Mouse (Mus musculus) MEL (cell line): Measurements from ENCODE around the gene Slc2a13. TPM values are rescaled to one million over a fixed set of nuclear protein-coding genes. Genes with fewer than 3 reads are reported as not detected.

Experiments used
- DNase-seq: peaks from one replicate; pipeline ENCODE4 v3.0.0; 2011; ENCODE audit warnings: low read depth, low spot score
- H3K27ac ChIP-seq: 2 replicates; pipeline ENCODE4 v1.5.1; 2012; ENCODE audit warnings: low read depth, mild to moderate bottlenecking, control low read depth, low read length, moderate library complexity; ENCODE audit not compliant: control insufficient read depth
- H3K27me3 ChIP-seq, 2 experiments: fragments of 150-350 bp in 1 of 2; sonication (generic) in 1 of 2; 2 replicates each; pipeline ENCODE4 v1.6.1; 2012; ENCODE audit warnings: low read length in 2 of 2, mild to moderate bottlenecking in 2 of 2, improper control_type of control experiment in 1 of 2, moderate library complexity in 1 of 2; ENCODE audit not compliant: insufficient read depth in 2 of 2, control insufficient read depth in 1 of 2
- H3K36me3 ChIP-seq, 2 experiments: 2 replicates each; pipeline ENCODE4 v1.6.1; 2012 to 2014; ENCODE audit warnings: low read length in 2 of 2, improper control_type of control experiment in 1 of 2, inconsistent platforms in 1 of 2, mild to moderate bottlenecking in 1 of 2; ENCODE audit not compliant: insufficient read depth in 2 of 2, control insufficient read depth in 1 of 2
- H3K4me1 ChIP-seq, 2 experiments: fragments of 150-350 bp in 1 of 2; sonication (generic) in 1 of 2; 2 replicates each; pipeline ENCODE4 v1.6.1; 2012; ENCODE audit warnings: low read length in 2 of 2, improper control_type of control experiment in 1 of 2, mild to moderate bottlenecking in 1 of 2; ENCODE audit not compliant: insufficient read depth in 2 of 2, control insufficient read depth in 1 of 2
- H3K4me3 ChIP-seq, 2 experiments: fragments of 150-350 bp in 1 of 2; sonication (generic) in 1 of 2; 2 replicates each; pipeline ENCODE4 v1.5.1; 2012; ENCODE audit warnings: low read depth in 2 of 2, low read length in 2 of 2, mild to moderate bottlenecking in 2 of 2, moderate library complexity in 2 of 2, control low read depth in 1 of 2, improper control_type of control experiment in 1 of 2; ENCODE audit not compliant: control insufficient read depth in 1 of 2, insufficient read depth in 1 of 2
- H3K79me2 ChIP-seq: 2 replicates; pipeline ENCODE4 v1.6.1; 2012; ENCODE audit warnings: mild to moderate bottlenecking, low read length, moderate library complexity; ENCODE audit not compliant: control insufficient read depth, poor library complexity, insufficient read depth
- H3K9ac ChIP-seq: 2 replicates; pipeline ENCODE4 v1.6.1; 2012; ENCODE audit warnings: low read depth, mild to moderate bottlenecking, control low read depth, low read length, moderate library complexity; ENCODE audit not compliant: control insufficient read depth, poor library complexity, severe bottlenecking
- H3K9me3 ChIP-seq: fragments of 150-350 bp; sonication (generic); replicated peaks from 2 replicates; pipeline ENCODE4 v1.6.1; 2012; ENCODE audit warnings: mild to moderate bottlenecking, low read length, improper control_type of control experiment, moderate library complexity; ENCODE audit not compliant: insufficient read depth
- CTCF ChIP-seq, 3 experiments: IDR thresholded peaks in 2 of 3; conservative IDR thresholded peaks in 1 of 3; 2 replicates each; pipeline ENCODE4 v1.5.1; 2011 to 2012; ENCODE audit warnings: low read length in 3 of 3, low read depth in 2 of 3, mild to moderate bottlenecking in 2 of 3, improper control_type of control experiment in 1 of 3, inconsistent platforms in 1 of 3, mixed read lengths in 1 of 3, moderate library complexity in 1 of 3; ENCODE audit not compliant: control insufficient read depth in 1 of 3, insufficient read depth in 1 of 3, poor library complexity in 1 of 3, severe bottlenecking in 1 of 3
- E2F4 ChIP-seq: IDR thresholded peaks from 2 replicates; pipeline ENCODE4 v1.6.1; 2011; ENCODE audit warnings: low read depth, low read length, improper control_type of control experiment, borderline replicate concordance
- KAT2A ChIP-seq: conservative IDR thresholded peaks from 2 replicates; pipeline ENCODE4 v1.6.1; 2012; ENCODE audit warnings: low read depth, low read length, improper control_type of control experiment, inconsistent platforms
- MAZ ChIP-seq: IDR thresholded peaks from 2 replicates; pipeline ENCODE4 v1.6.1; 2012; ENCODE audit warnings: low read depth, mild to moderate bottlenecking, inconsistent platforms, low read length, improper control_type of control experiment
- MXI1 ChIP-seq: IDR thresholded peaks from 2 replicates; pipeline ENCODE4 v1.6.1; 2011; ENCODE audit warnings: mild to moderate bottlenecking, low read depth, low read length, improper control_type of control experiment
- RAD21 ChIP-seq: IDR thresholded peaks from 2 replicates; pipeline ENCODE4 v1.6.1; 2011; ENCODE audit warnings: mild to moderate bottlenecking, low read depth, low read length, improper control_type of control experiment
- RCOR1 ChIP-seq: IDR thresholded peaks from 2 replicates; pipeline ENCODE4 v1.6.1; 2012; ENCODE audit warnings: low read depth, mild to moderate bottlenecking, inconsistent platforms, low read length, improper control_type of control experiment
- SMC3 ChIP-seq: IDR thresholded peaks from 2 replicates; pipeline ENCODE4 v1.6.1; 2011; ENCODE audit warnings: low read depth, low read length, improper control_type of control experiment
- TBP ChIP-seq: IDR thresholded peaks from 2 replicates; pipeline ENCODE4 v1.8.0; 2011; ENCODE audit warnings: low read depth, low read length, improper control_type of control experiment
- USF2 ChIP-seq, 2 experiments: IDR thresholded peaks; 2 replicates each; pipeline ENCODE4 v1.6.1; 2011 to 2012; ENCODE audit warnings: improper control_type of control experiment in 2 of 2, low read length in 2 of 2, borderline replicate concordance in 1 of 2, inconsistent platforms in 1 of 2, low read depth in 1 of 2, mild to moderate bottlenecking in 1 of 2; ENCODE audit not compliant: insufficient read depth in 1 of 2
- ZKSCAN1 ChIP-seq: IDR thresholded peaks from 2 replicates; pipeline ENCODE4 v1.6.1; 2012; ENCODE audit warnings: low read depth, mild to moderate bottlenecking, inconsistent platforms, low read length, improper control_type of control experiment, moderate library complexity
- ZMIZ1 ChIP-seq: IDR thresholded peaks from 2 replicates; pipeline ENCODE4 v1.6.1; 2012; ENCODE audit warnings: low read depth, mild to moderate bottlenecking, inconsistent platforms, low read length, improper control_type of control experiment, moderate library complexity
- ZNF384 ChIP-seq: IDR thresholded peaks from 2 replicates; pipeline ENCODE4 v1.6.1; 2012; ENCODE audit warnings: low read depth, mild to moderate bottlenecking, inconsistent platforms, low read length, improper control_type of control experiment
- polyA plus RNA-seq, 2 experiments: library from polyadenylated mRNA; stranded (reverse) in 1 of 2; unstranded in 1 of 2; fragments of >175 nt in 1 of 2; fragments of >200 nt in 1 of 2; gene quantifications; 2 replicates each; pipeline versions ENCODE4 v1.2.1 to v1.2.4; 2012; ENCODE audit warnings: low replicate concordance in 2 of 2, low read depth in 1 of 2; ENCODE audit not compliant: insufficient read length in 2 of 2, insufficient read depth in 1 of 2, missing spikeins in 1 of 2
- total RNA-seq: library from RNA; depleted of rRNA; stranded (reverse); fragments of 300-350 nt; gene quantifications from 2 replicates; pipeline ENCODE4 v1.2.3, GENCODE M21; 2012

Slc2a13 gene
- total and polyA plus RNA-seq, 3 experiments = not detected

GRCm38 (mm10) chr15:91314402-91315318 lies 258.4 kb downstream of the Slc2a13 start:
- no peak for TF ChIP-seq TBP
- no peak for TF ChIP-seq RCOR1
- TF ChIP-seq, all 39 proteins: peak for 0
- Histone ChIP-seq H3K9me3 (no peaks in the 10 kb centered on the region), H3K36me3 (no peaks in the 10 kb centered on the region), H3K27ac (no peak overlapping the region), H3K4me3 (no peak overlapping the region), H3K79me2 (no peaks in the 10 kb centered on the region), H3K4me1 (no peaks in the 10 kb centered on the region), H3K9ac (no peak overlapping the region), H3K27me3 (no peaks in the 10 kb centered on the region)
- DNase-seq = no peak

GRCm38 (mm10) chr15:91304296-91304852 lies 268.7 kb downstream of the Slc2a13 start:
- no peaks in the 10 kb centered on the region for H3K36me3 ChIP-seq
- peak; percentile 6 for DNase-seq
- no peak overlapping the region for H3K9ac ChIP-seq
- H3K27me3 ChIP-seq = no peaks in the 10 kb centered on the region
- H3K27ac ChIP-seq = no peak overlapping the region
- H3K4me3 ChIP-seq = no peak overlapping the region
- no peaks in the 10 kb centered on the region for H3K9me3 ChIP-seq
- no peaks in the 10 kb centered on the region for H3K79me2 ChIP-seq
- TF ChIP-seq CTCF (IDR thresholded peaks at IDR 0.05 in 2 of 3, conservative IDR thresholded peaks at IDR 0.05 in 1 of 3; ENCODE audit: control insufficient read depth in 1 of 3, insufficient read depth in 1 of 3, low read depth in 2 of 3, low read length in 3 of 3, poor library complexity in 1 of 3, severe bottlenecking in 1 of 3) (peak in 1 of 3 experiments; percentile 12; a peak in 1 of 6 replicates), MXI1 (no peak)
- no peaks in the 10 kb centered on the region for H3K4me1 ChIP-seq

DNA sequence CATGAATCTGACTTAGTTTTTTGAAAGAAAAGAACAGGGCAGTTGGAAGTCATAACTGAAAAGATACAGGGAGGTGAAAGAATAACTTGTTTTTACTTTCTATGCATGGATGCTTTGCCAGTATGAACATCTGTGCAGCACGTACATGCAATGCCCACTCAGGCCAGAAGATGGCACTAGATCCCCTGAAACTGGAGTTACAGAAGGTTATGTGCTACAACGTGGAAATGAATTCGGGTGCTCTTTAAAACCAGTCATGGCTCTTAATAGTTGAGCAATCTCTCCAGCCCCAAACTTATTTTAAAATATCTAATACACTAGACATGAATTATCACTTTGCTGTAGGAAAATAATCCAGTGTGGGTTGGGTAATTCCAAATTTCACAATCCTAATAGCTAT lies 271.7 kb downstream of the Slc2a13 start:
- no peaks in the 10 kb centered on the region for H3K36me3 ChIP-seq
- H3K4me3 ChIP-seq = no peak overlapping the region
- no peak overlapping the region for H3K27ac ChIP-seq
- H3K9me3 ChIP-seq = no peaks in the 10 kb centered on the region
- H3K9ac ChIP-seq = no peak overlapping the region
- H3K27me3 ChIP-seq = no peaks in the 10 kb centered on the region
- no peaks in the 10 kb centered on the region for H3K4me1 ChIP-seq
- peak; percentile 40 for DNase-seq
- no peak for TF ChIP-seq ZMIZ1
- TF ChIP-seq CTCF (IDR thresholded peaks at IDR 0.05 in 2 of 3, conservative IDR thresholded peaks at IDR 0.05 in 1 of 3; ENCODE audit: control insufficient read depth in 1 of 3, insufficient read depth in 1 of 3, low read depth in 2 of 3, low read length in 3 of 3, poor library complexity in 1 of 3, severe bottlenecking in 1 of 3) = peak; percentile 56 to 65 (median 58)
- TF ChIP-seq ZNF384 = no peak
- TF ChIP-seq RCOR1 = no peak
- TF ChIP-seq KAT2A = no peak
- no peak for TF ChIP-seq E2F4
- no peak for TF ChIP-seq USF2 (IDR thresholded peaks at IDR 0.05; ENCODE audit: borderline replicate concordance in 1 of 2, insufficient read depth in 1 of 2, low read depth in 1 of 2, low read length in 2 of 2)
- TF ChIP-seq MAZ = no peak
- peak; percentile 47 for TF ChIP-seq RAD21
- peak; percentile 39 for TF ChIP-seq SMC3
- no peak for TF ChIP-seq ZKSCAN1
- no peaks in the 10 kb centered on the region for H3K79me2 ChIP-seq
